Comparison of ENCODE assay signal across 29 mouse cellular contexts in the genomic region with DNA sequence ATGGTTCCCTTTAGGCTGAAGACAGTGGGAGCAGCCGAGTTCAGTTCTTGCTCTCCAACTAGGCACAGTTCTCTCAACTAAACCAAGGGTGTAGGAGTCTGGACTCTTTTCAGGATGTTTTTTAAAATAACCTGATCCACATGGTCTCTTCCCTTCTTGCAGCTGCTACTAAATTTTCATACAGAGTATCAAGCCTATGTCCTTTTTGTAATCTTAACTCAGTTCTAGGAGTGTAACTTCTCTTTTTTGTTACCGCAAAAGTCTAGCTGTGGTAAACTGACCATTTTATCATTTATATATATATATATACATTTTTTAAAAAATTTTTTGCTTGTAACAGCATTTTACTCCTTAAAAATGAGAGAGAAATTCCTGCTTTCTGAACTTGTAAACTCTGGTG. TPM values are rescaled to one million over a fixed set of nuclear protein-coding genes. Genes with fewer than 3 reads are reported as not detected.
A peak's percentile ranks its signal among the peaks of the same experiment; 100 is the strongest.
DNase-seq lines count a peak whose midpoint lies in the region; ATAC-seq and TF ChIP-seq lines count a peak whose summit lies in the region.
"Had no signal": no experiment of that assay in that cellular context is flagged by ENCODE, and none has a peak within 500 bp of the region (broad histone marks: within the 10 kb centered on the region; RNA-seq: fewer than 3 reads in every experiment).

No protein-coding gene starts in this region.

- H3K4me2 ChIP-seq in hindbrain, embryonic 13.5 days, result no peak overlapping the region
- H3K4me2 ChIP-seq: forebrain, embryonic 13.5 days; heart, embryonic 12.5 days; heart, embryonic 15.5 days; hindbrain, embryonic 14.5 days had no signal

- TF ChIP-seq POLR2A in MEL (IDR thresholded peaks at IDR 0.05; ENCODE audit: control insufficient read depth in 1 of 2, insufficient read depth in 1 of 2, low read depth in 1 of 2, low read length in 2 of 2, poor library complexity in 1 of 2), result no peak

- H3K27me3 ChIP-seq in MEL (ENCODE audit: control insufficient read depth in 1 of 2, insufficient read depth in 2 of 2, low read length in 2 of 2), result no peaks in the 10 kb centered on the region
- H3K27me3 ChIP-seq in hindbrain, embryonic 13.5 days, result no peaks in the 10 kb centered on the region
- H3K27me3 ChIP-seq: forebrain, embryonic 13.5 days; heart, embryonic 12.5 days; heart, embryonic 15.5 days; Patski had no signal

- peak in 1 of 2 experiments; percentile 28; a peak in 1 of 4 replicates for TF ChIP-seq EP300 in MEL (IDR thresholded peaks at IDR 0.05; ENCODE audit: low read depth in 1 of 2, low read length in 2 of 2)

- H3K36me3 ChIP-seq in MEL (ENCODE audit: control insufficient read depth in 1 of 2, insufficient read depth in 2 of 2, low read length in 2 of 2) (peaks cover 65 to 69% of the 10 kb centered on the region in 2 experiments), macrophage (ENCODE audit: inconsistent target) (peaks cover 88% of the 10 kb centered on the region)
- H3K36me3 ChIP-seq in hindbrain, embryonic 13.5 days, result peaks cover 94% of the 10 kb centered on the region

- no peak overlapping the region; the same call in 1 of the 2 replicates for H3K9ac ChIP-seq in MEL (ENCODE audit: control insufficient read depth, low read depth, low read length, poor library complexity, severe bottlenecking)
- no peak overlapping the region for H3K9ac ChIP-seq in hindbrain, embryonic 13.5 days
- H3K9ac ChIP-seq: forebrain, embryonic 13.5 days; heart, embryonic 12.5 days; heart, embryonic 15.5 days; hindbrain, embryonic 14.5 days had no signal

- H3K4me3 ChIP-seq in MEL (ENCODE audit: control insufficient read depth in 1 of 2, insufficient read depth in 1 of 2, low read depth in 2 of 2, low read length in 2 of 2) (no peak overlapping the region), macrophage (ENCODE audit: inconsistent target) (no peak overlapping the region)
- H3K4me3 ChIP-seq in hindbrain, embryonic 13.5 days, result no peak overlapping the region
- H3K4me3 ChIP-seq: forebrain, embryonic 10.5 days; forebrain, embryonic 13.5 days; heart, embryonic 12.5 days; heart, embryonic 15.5 days; hindbrain, embryonic 10.5 days had no signal

- TF ChIP-seq RAD21 in MEL (IDR thresholded peaks at IDR 0.05; ENCODE audit: low read depth, low read length), result no peak

- H3K79me2 ChIP-seq in MEL (ENCODE audit: control insufficient read depth, insufficient read depth, low read length, poor library complexity) (peaks cover 33% of the 10 kb centered on the region), macrophage (ENCODE audit: inconsistent target) (peaks cover 93% of the 10 kb centered on the region)

- no peak for TF ChIP-seq CTCF in MEL (IDR thresholded peaks at IDR 0.05 in 2 of 3, conservative IDR thresholded peaks at IDR 0.05 in 1 of 3; ENCODE audit: control insufficient read depth in 1 of 3, insufficient read depth in 1 of 3, low read depth in 2 of 3, low read length in 3 of 3, poor library complexity in 1 of 3, severe bottlenecking in 1 of 3)

- 30% methylated on average over 1 of the region's 2 CpGs for WGBS in macrophage (ENCODE audit: missing documents)
- 93% methylated on average over 2 of the region's 2 CpGs for WGBS in hindbrain, embryonic 13.5 days

- peaks cover 22 to 32% of the 10 kb centered on the region in 2 experiments for H3K4me1 ChIP-seq in MEL (ENCODE audit: control insufficient read depth in 1 of 2, insufficient read depth in 2 of 2, low read length in 2 of 2)
- peaks cover 20% of the 10 kb centered on the region for H3K4me1 ChIP-seq in hindbrain, embryonic 13.5 days (replicated peaks)

- H3K9me3 ChIP-seq in MEL (replicated peaks; ENCODE audit: insufficient read depth, low read length), result no peaks in the 10 kb centered on the region
- no peaks in the 10 kb centered on the region for H3K9me3 ChIP-seq in hindbrain, embryonic 13.5 days
- H3K9me3 ChIP-seq: forebrain, embryonic 10.5 days; forebrain, embryonic 13.5 days; heart, embryonic 12.5 days; heart, embryonic 15.5 days; hindbrain, embryonic 10.5 days had no signal

- DNase-seq in MEL (ENCODE audit: low read depth, low spot score) (peak; percentile 65), MEL-GATA-1-ER (ENCODE audit: extremely low read depth, low read depth) (peak; percentile 51)
- no peak for DNase-seq in kidney, adult 8-10 months
- no peak for DNase-seq in cerebellum, adult 9-10 months
- DNase-seq: adrenal gland, postnatal 10 days; adrenal gland, postnatal 36 days; cerebellum, adult 11 months; cerebellum, adult 2 months; cerebellum, postnatal 10 days; cerebellum, postnatal 36 days; gastrocnemius, postnatal 10 days; gastrocnemius, postnatal 36 days; heart, adult 18-20 months; heart, postnatal 10 days; heart, postnatal 36 days had no signal

- no peak for ATAC-seq in hindbrain, embryonic 13.5 days (ENCODE audit: low FRiP score)
- ATAC-seq: CD4-positive, CD25-positive, alpha-beta regulatory T cell, adult 4 months; forebrain, embryonic 13.5 days; forebrain, embryonic 16.5 days; hindbrain, postnatal 0 days; inflammation-experienced regulatory T-cells, adult 6 months; intestine, embryonic 16.5 days; Patski had no signal

- H3K27ac ChIP-seq in MEL (ENCODE audit: control insufficient read depth, low read depth, low read length), result peak overlapping the region; percentile 61
- peak overlapping the region; percentile 43; the same call in 1 of the 2 replicates for H3K27ac ChIP-seq in macrophage
- no peak overlapping the region for H3K27ac ChIP-seq in hindbrain, embryonic 13.5 days
- H3K27ac ChIP-seq: forebrain, embryonic 10.5 days; forebrain, embryonic 13.5 days; heart, embryonic 15.5 days; hindbrain, embryonic 10.5 days; hindbrain, embryonic 14.5 days; hindbrain, postnatal 0 days had no signal

TF ChIP-seq in MEL, 35 proteins besides CTCF, POLR2A, EP300 and RAD21 (continues in another document):
- no peak for TF ChIP-seq TAL1 (IDR thresholded peaks at IDR 0.05; ENCODE audit: low read length)
- TF ChIP-seq MAX (IDR thresholded peaks at IDR 0.05; ENCODE audit: low read length), result no peak
- TF ChIP-seq E2F4 (IDR thresholded peaks at IDR 0.05; ENCODE audit: borderline replicate concordance, low read depth, low read length), result no peak
- TF ChIP-seq SMC3 (IDR thresholded peaks at IDR 0.05; ENCODE audit: low read depth, low read length), result no peak

RNA-seq across cellular contexts. Expression of a gene that starts 6.7 kb away (rescaled TPM):
- total RNA-seq in MEL (2012; rRNA removed), result 65.7 and 71.9 TPM in 2 replicates
- 100 to 1,000 TPM; 211 to 245 TPM for polyA plus RNA-seq in MEL (2012; ENCODE audit: insufficient read depth in 1 of 2, insufficient read length in 2 of 2, low read depth in 1 of 2, low replicate concordance in 2 of 2, missing spikeins in 1 of 2)
- 100 to 1,000 TPM; 332 to 732 (median 556) TPM for total RNA-seq in macrophage (2018; cell fraction: chromatin; rRNA removed)
- total RNA-seq in macrophage (2018; cell fraction: cytosol; rRNA removed), result 100 to 1,000 TPM in 16 of 26 experiments, 10 to 100 TPM in 10; 75.0 to 160 (median 109) TPM
- total RNA-seq in macrophage (2018; cell fraction: nucleus; rRNA removed), result 100 to 1,000 TPM; 189 to 372 (median 269) TPM
- polyA plus RNA-seq in macrophage (2018), result 95.2 to 156 TPM (median 120 TPM) in 3 replicates
- 103 and 107 TPM in 2 replicates for polyA plus RNA-seq in hindbrain, embryonic 13.5 days (2015; fragmentation: Nextera tagmentation; extraction: Ambion mirVana)

RNA-seq across cellular contexts. Expression of a gene that starts 14.0 kb away (rescaled TPM):
- total RNA-seq in MEL (2012; rRNA removed), result 0.62 and 0.73 TPM in 2 replicates
- 1 to 10 TPM in 1 of 2 experiments, not detected in 1; 3.3 TPM for polyA plus RNA-seq in MEL (2012; ENCODE audit: insufficient read depth in 1 of 2, insufficient read length in 2 of 2, low read depth in 1 of 2, low replicate concordance in 2 of 2, missing spikeins in 1 of 2)
- 10 to 100 TPM in 23 of 26 experiments, 1 to 10 TPM in 3; 4.1 to 60.1 (median 22.4) TPM for total RNA-seq in macrophage (2018; cell fraction: chromatin; rRNA removed)
- 1 to 10 TPM in 3 of 26 experiments, under 1 TPM in 23; 0.06 to 1.9 (median 0.37) TPM for total RNA-seq in macrophage (2018; cell fraction: cytosol; rRNA removed)
- total RNA-seq in macrophage (2018; cell fraction: nucleus; rRNA removed), result 10 to 100 TPM in 15 of 26 experiments, 1 to 10 TPM in 11; 1.5 to 26.8 (median 11.0) TPM
- polyA plus RNA-seq in macrophage (2018), result 0.21 to 0.59 TPM (median 0.39 TPM) in 3 replicates
- 4.9 and 5.7 TPM in 2 replicates for polyA plus RNA-seq in hindbrain, embryonic 13.5 days (2015; fragmentation: Nextera tagmentation; extraction: Ambion mirVana)

RNA-seq across cellular contexts. Expression of a gene that starts 29.0 kb away (rescaled TPM):
- 176 TPM in 2 replicates for total RNA-seq in MEL (2012; rRNA removed)
- polyA plus RNA-seq in MEL (2012; ENCODE audit: insufficient read depth in 1 of 2, insufficient read length in 2 of 2, low read depth in 1 of 2, low replicate concordance in 2 of 2, missing spikeins in 1 of 2), result 100 to 1,000 TPM in 1 of 2 experiments, not detected in 1; 233 TPM
- 10 to 100 TPM in 10 of 26 experiments, 1 to 10 TPM in 14, under 1 TPM in 2; 0.13 to 34.8 (median 7.4) TPM for total RNA-seq in macrophage (2018; cell fraction: chromatin; rRNA removed)
- 10 to 100 TPM in 1 of 26 experiments, 1 to 10 TPM in 25; 2.5 to 12.8 (median 5.7) TPM for total RNA-seq in macrophage (2018; cell fraction: cytosol; rRNA removed)
- 10 to 100 TPM in 4 of 26 experiments, 1 to 10 TPM in 21, under 1 TPM in 1; 0.96 to 16.4 (median 5.6) TPM for total RNA-seq in macrophage (2018; cell fraction: nucleus; rRNA removed)
- 5.2 to 12.2 TPM (median 11.4 TPM) in 3 replicates for polyA plus RNA-seq in macrophage (2018)
- 42.0 and 43.2 TPM in 2 replicates for polyA plus RNA-seq in hindbrain, embryonic 13.5 days (2015; fragmentation: Nextera tagmentation; extraction: Ambion mirVana)

RNA-seq across cellular contexts. Expression of a gene that starts 29.2 kb away (rescaled TPM):
- total RNA-seq in MEL (2012; rRNA removed), result 8.0 and 10.2 TPM in 2 replicates
- 10 to 100 TPM in 1 of 2 experiments, not detected in 1; 22.3 TPM for polyA plus RNA-seq in MEL (2012; ENCODE audit: insufficient read depth in 1 of 2, insufficient read length in 2 of 2, low read depth in 1 of 2, low replicate concordance in 2 of 2, missing spikeins in 1 of 2)
- total RNA-seq in macrophage (2018; cell fraction: chromatin; rRNA removed), result 100 to 1,000 TPM in 7 of 26 experiments, 10 to 100 TPM in 19; 36.0 to 138 (median 82.2) TPM
- 10 to 100 TPM in 3 of 26 experiments, 1 to 10 TPM in 23; 5.7 to 12.4 (median 8.4) TPM for total RNA-seq in macrophage (2018; cell fraction: cytosol; rRNA removed)
- total RNA-seq in macrophage (2018; cell fraction: nucleus; rRNA removed), result 10 to 100 TPM; 16.9 to 81.8 (median 38.2) TPM
- 6.8 to 15.8 TPM (median 8.5 TPM) in 3 replicates for polyA plus RNA-seq in macrophage (2018)
- polyA plus RNA-seq in hindbrain, embryonic 13.5 days (2015; fragmentation: Nextera tagmentation; extraction: Ambion mirVana), result 17.5 and 17.6 TPM in 2 replicates

RNA-seq across cellular contexts. Expression of a gene that starts 35.4 kb away (rescaled TPM):
- total RNA-seq in MEL (2012; rRNA removed), result 37.7 and 39.4 TPM in 2 replicates
- polyA plus RNA-seq in MEL (2012; ENCODE audit: insufficient read depth in 1 of 2, insufficient read length in 2 of 2, low read depth in 1 of 2, low replicate concordance in 2 of 2, missing spikeins in 1 of 2), result 100 to 1,000 TPM in 1 of 2 experiments, not detected in 1; 132 TPM
- 10 to 100 TPM in 19 of 26 experiments, 1 to 10 TPM in 7; 5.0 to 40.8 (median 13.3) TPM for total RNA-seq in macrophage (2018; cell fraction: chromatin; rRNA removed)
- 10 to 100 TPM in 24 of 26 experiments, 1 to 10 TPM in 2; 9.1 to 21.5 (median 17.3) TPM for total RNA-seq in macrophage (2018; cell fraction: cytosol; rRNA removed)
- total RNA-seq in macrophage (2018; cell fraction: nucleus; rRNA removed), result 10 to 100 TPM in 23 of 26 experiments, 1 to 10 TPM in 3; 6.5 to 62.9 (median 14.9) TPM
- 16.4 to 22.0 TPM (median 21.4 TPM) in 3 replicates for polyA plus RNA-seq in macrophage (2018)
- polyA plus RNA-seq in hindbrain, embryonic 13.5 days (2015; fragmentation: Nextera tagmentation; extraction: Ambion mirVana), result 71.7 and 73.8 TPM in 2 replicates

Comparison
In these comparisons a context has a peak if more than half of its experiments do, and no peak if none do; other contexts are left out.
1. DNase-seq: peak in MEL (single experiment) and MEL-GATA-1-ER (single experiment); none in kidney, adult 8-10 months (0 of 2) and cerebellum, adult 9-10 months (single experiment).